Mouse (Mus musculus) neutrophil, adult 65 days (primary cell): Measurements from ENCODE around the gene Spx. TPM values are rescaled to one million over a fixed set of nuclear protein-coding genes. Genes with fewer than 3 reads are reported as not detected.

Experiments
- total RNA-seq: library from RNA; stranded (reverse); gene quantifications from 2 replicates; pipeline ENCODE4 v1.2.4, GENCODE M21; 2023

The Spx gene
- total RNA-seq: not detected in 2 replicates

GRCm38 (mm10) chr6:142412906-142413491 is at the start of gene Spx:
Spx (plus strand) TSS chr6:142413441.

GRCm38 (mm10) chr6:142387011-142387754 is 26.1 kb upstream of the Spx start, which contains the start of the genes Recql and Golt1b:
Recql (minus strand) TSS chr6:142387087.
Golt1b (plus strand) TSS chr6:142387221.

Other genes with a start within 250 kb of the Spx start
- gene Slco1a6, start 204.9 kb upstream of the Spx start, total RNA-seq: 1.6 TPM in 1 of 2 replicates, not detected in the other
- gene Iapp, start 115.0 kb upstream of the Spx start, total RNA-seq: not detected in 2 replicates
- not detected in 2 replicates for gene Slco1a5, start 90.5 kb upstream of the Spx start, total RNA-seq
- 10.7 and 12.1 TPM in 2 replicates for gene Pyroxd1, start 67.8 kb upstream of the Spx start, total RNA-seq
- gene Recql, start 26.4 kb upstream of the Spx start, total RNA-seq: 8.6 and 9.9 TPM in 2 replicates
- 19.7 and 20.7 TPM in 2 replicates for gene Golt1b, start 26.2 kb upstream of the Spx start, total RNA-seq
- not detected in 2 replicates for gene Gys2, start 59.7 kb downstream of the Spx start, total RNA-seq
- gene Ldhb, start 94.5 kb downstream of the Spx start, total RNA-seq: 19.9 and 22.2 TPM in 2 replicates
- gene Kcnj8, start 158.2 kb downstream of the Spx start, total RNA-seq: 0.25 TPM in 1 of 2 replicates, not detected in the other